Mouse (Mus musculus): ENCODE results near the gene Kcnma1. TPM values are rescaled to one million over a fixed set of nuclear protein-coding genes. Genes with fewer than 3 reads are reported as not detected.

Kcnma1 gene
- polyA plus RNA-seq, 1 experiment = 0.26 TPM

- Histone ChIP-seq H3K27me3 (ENCODE audit: control insufficient read depth, insufficient read depth, insufficient read length) (peaks cover 25% of the 10 kb centered on the region), H3K4me3 (no peak overlapping the region), H3K79me2 (ENCODE audit: control insufficient read depth, insufficient read depth) (no peaks in the 10 kb centered on the region), H3K36me3 (ENCODE audit: control insufficient read depth, insufficient read depth) (no peaks in the 10 kb centered on the region), H3ac (ENCODE audit: control insufficient read depth, insufficient read length) (no peak overlapping the region), H3K4me2 (ENCODE audit: low read depth) (no peak overlapping the region)
- no peak for TF ChIP-seq TCF3 (IDR thresholded peaks at IDR 0.05; ENCODE audit: insufficient read length, low read depth)
- no peak for TF ChIP-seq POLR2AphosphoS2 (IDR thresholded peaks at IDR 0.05; ENCODE audit: insufficient read length, low read depth)
Measured at GRCm38 (mm10) chr14:23982205-23982604, 32.1 kb downstream of the Kcnma1 start.

DNA sequence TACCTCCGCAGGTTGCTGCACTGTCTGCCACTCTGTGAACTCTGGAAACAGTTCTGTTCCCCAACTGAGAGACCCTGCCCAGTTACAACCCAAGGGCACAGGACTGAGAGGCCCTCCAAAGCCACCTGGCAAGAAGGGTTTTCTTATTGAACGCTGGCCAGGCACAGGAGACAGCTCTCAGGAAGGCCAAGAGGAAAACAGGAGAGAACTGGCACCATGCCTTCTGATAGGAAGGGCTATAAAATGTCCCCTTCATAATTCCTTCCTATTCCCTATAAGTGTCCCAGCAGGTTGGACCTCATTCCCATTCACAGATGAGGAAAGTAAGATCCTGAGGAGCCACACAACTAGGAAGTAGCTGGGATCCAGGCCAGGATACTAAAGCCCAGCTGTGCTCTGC is 39.6 kb downstream of the Kcnma1 start:
- TF ChIP-seq E2F4 (IDR thresholded peaks at IDR 0.05; ENCODE audit: insufficient read depth) = no peak
- no peak for TF ChIP-seq REST (IDR thresholded peaks at IDR 0.05; ENCODE audit: insufficient read depth, insufficient read length)
- no peak for TF ChIP-seq POLR2AphosphoS2 (IDR thresholded peaks at IDR 0.05; ENCODE audit: insufficient read length, low read depth)
- TF ChIP-seq CEBPB (IDR thresholded peaks at IDR 0.05; ENCODE audit: insufficient read depth, poor library complexity, severe bottlenecking) = no peak
- no peak for TF ChIP-seq TCF3 (IDR thresholded peaks at IDR 0.05; ENCODE audit: insufficient read length, low read depth)
- no peak for TF ChIP-seq MAX (IDR thresholded peaks at IDR 0.05; ENCODE audit: low read depth)
- no peak for TF ChIP-seq USF1 (IDR thresholded peaks at IDR 0.05; ENCODE audit: low read depth)
- no peak for TF ChIP-seq POLR2A (IDR thresholded peaks at IDR 0.05; ENCODE audit: insufficient read length, low read depth)
- TF ChIP-seq MYOG (IDR thresholded peaks at IDR 0.05; ENCODE audit: control insufficient read depth in 1 of 3, insufficient read depth in 1 of 3, insufficient read length in 2 of 3, low read depth in 2 of 3) = no peak
- TF ChIP-seq TCF12 (IDR thresholded peaks at IDR 0.05; ENCODE audit: insufficient read depth, poor library complexity, severe bottlenecking) = no peak
- no peak for TF ChIP-seq MYOD1 (IDR thresholded peaks at IDR 0.05; ENCODE audit: control insufficient read depth in 1 of 3, insufficient read length in 2 of 3, low read depth in 2 of 3)
- no peak for TF ChIP-seq SRF (IDR thresholded peaks at IDR 0.05; ENCODE audit: control insufficient read depth, insufficient read length, low read depth)

GRCm38 (mm10) chr14:23966471-23966870 is 47.8 kb downstream of the Kcnma1 start:
- TF ChIP-seq MYOG (IDR thresholded peaks at IDR 0.05; ENCODE audit: control insufficient read depth in 1 of 3, insufficient read depth in 1 of 3, insufficient read length in 2 of 3, low read depth in 2 of 3) = no peak
- TF ChIP-seq CEBPB (IDR thresholded peaks at IDR 0.05; ENCODE audit: insufficient read depth, poor library complexity, severe bottlenecking) = no peak
- TF ChIP-seq TCF12 (IDR thresholded peaks at IDR 0.05; ENCODE audit: insufficient read depth, poor library complexity, severe bottlenecking) = no peak
- TF ChIP-seq MYOD1 (IDR thresholded peaks at IDR 0.05; ENCODE audit: control insufficient read depth in 1 of 3, insufficient read length in 2 of 3, low read depth in 2 of 3) = no peak
- TF ChIP-seq E2F4 (IDR thresholded peaks at IDR 0.05; ENCODE audit: insufficient read depth) = no peak
- TF ChIP-seq POLR2A (IDR thresholded peaks at IDR 0.05; ENCODE audit: insufficient read length, low read depth) = no peak
- TF ChIP-seq SRF (IDR thresholded peaks at IDR 0.05; ENCODE audit: control insufficient read depth, insufficient read length, low read depth) = no peak
- no peak for TF ChIP-seq TCF3 (IDR thresholded peaks at IDR 0.05; ENCODE audit: insufficient read length, low read depth)
- no peak for TF ChIP-seq USF1 (IDR thresholded peaks at IDR 0.05; ENCODE audit: low read depth)
- TF ChIP-seq POLR2AphosphoS2 (IDR thresholded peaks at IDR 0.05; ENCODE audit: insufficient read length, low read depth) = no peak
- no peak for TF ChIP-seq MAX (IDR thresholded peaks at IDR 0.05; ENCODE audit: low read depth)
- TF ChIP-seq REST (IDR thresholded peaks at IDR 0.05; ENCODE audit: insufficient read depth, insufficient read length) = no peak
- no peak overlapping the region for H3K4me2 ChIP-seq (ENCODE audit: low read depth)
- H3K27me3 ChIP-seq (ENCODE audit: control insufficient read depth, insufficient read depth, insufficient read length) = no peaks in the 10 kb centered on the region

More for the DNA sequence above, 39.6 kb downstream of the Kcnma1 start:
- Histone ChIP-seq H3K79me2 (ENCODE audit: control insufficient read depth, insufficient read depth) (no peaks in the 10 kb centered on the region), H3ac (ENCODE audit: control insufficient read depth, insufficient read length) (no peak overlapping the region), H3K27me3 (ENCODE audit: control insufficient read depth, insufficient read depth, insufficient read length) (peaks cover 5% of the 10 kb centered on the region), H3K4me2 (ENCODE audit: low read depth) (no peak overlapping the region), H3K36me3 (ENCODE audit: control insufficient read depth, insufficient read depth) (no peaks in the 10 kb centered on the region), H3K4me3 (no peak overlapping the region)

DNA sequence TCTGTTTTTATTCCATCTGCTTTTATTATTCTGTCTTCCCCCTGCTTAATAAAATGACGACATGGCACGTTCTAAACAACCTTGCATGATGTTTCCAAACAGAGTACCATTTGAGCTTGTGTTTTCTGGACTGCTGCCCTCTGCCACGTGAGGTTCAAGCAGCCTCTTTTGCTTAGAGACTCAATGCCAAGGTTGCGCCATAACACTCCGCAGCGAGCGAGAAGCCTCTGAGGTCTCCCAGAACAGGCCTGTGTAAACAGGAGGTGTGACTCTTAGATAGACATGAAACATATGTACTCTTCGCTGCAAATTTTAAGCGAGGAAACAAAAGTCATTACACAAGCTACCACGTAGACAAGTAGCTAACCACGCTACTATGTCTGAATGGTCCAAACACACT is 55.2 kb downstream of the Kcnma1 start:
- no peak overlapping the region for H3K4me2 ChIP-seq (ENCODE audit: low read depth)
- H3K79me2 ChIP-seq (ENCODE audit: control insufficient read depth, insufficient read depth) = no peaks in the 10 kb centered on the region
- H3ac ChIP-seq (ENCODE audit: control insufficient read depth, insufficient read length) = no peak overlapping the region
- H3K27me3 ChIP-seq (ENCODE audit: control insufficient read depth, insufficient read depth, insufficient read length) = no peaks in the 10 kb centered on the region
- no peak overlapping the region for H3K4me3 ChIP-seq
- H3K36me3 ChIP-seq (ENCODE audit: control insufficient read depth, insufficient read depth) = no peaks in the 10 kb centered on the region
- TF ChIP-seq POLR2A (IDR thresholded peaks at IDR 0.05; ENCODE audit: insufficient read length, low read depth) (no peak), MAX (IDR thresholded peaks at IDR 0.05; ENCODE audit: low read depth) (no peak), CEBPB (IDR thresholded peaks at IDR 0.05; ENCODE audit: insufficient read depth, poor library complexity, severe bottlenecking) (no peak), E2F4 (IDR thresholded peaks at IDR 0.05; ENCODE audit: insufficient read depth) (no peak), MYOG (IDR thresholded peaks at IDR 0.05; ENCODE audit: control insufficient read depth in 1 of 3, insufficient read depth in 1 of 3, insufficient read length in 2 of 3, low read depth in 2 of 3) (no peak), POLR2AphosphoS2 (IDR thresholded peaks at IDR 0.05; ENCODE audit: insufficient read length, low read depth) (no peak), REST (IDR thresholded peaks at IDR 0.05; ENCODE audit: insufficient read depth, insufficient read length) (no peak), USF1 (IDR thresholded peaks at IDR 0.05; ENCODE audit: low read depth) (no peak), MYOD1 (IDR thresholded peaks at IDR 0.05; ENCODE audit: control insufficient read depth in 1 of 3, insufficient read length in 2 of 3, low read depth in 2 of 3) (no peak), TCF12 (IDR thresholded peaks at IDR 0.05; ENCODE audit: insufficient read depth, poor library complexity, severe bottlenecking) (no peak), SRF (IDR thresholded peaks at IDR 0.05; ENCODE audit: control insufficient read depth, insufficient read length, low read depth) (no peak), TCF3 (IDR thresholded peaks at IDR 0.05; ENCODE audit: insufficient read length, low read depth) (no peak)

More at GRCm38 (mm10) chr14:23966471-23966870, 47.8 kb downstream of the Kcnma1 start:
- Histone ChIP-seq H3K36me3 (ENCODE audit: control insufficient read depth, insufficient read depth) (no peaks in the 10 kb centered on the region), H3ac (ENCODE audit: control insufficient read depth, insufficient read length) (no peak overlapping the region), H3K79me2 (ENCODE audit: control insufficient read depth, insufficient read depth) (no peaks in the 10 kb centered on the region), H3K4me3 (no peak overlapping the region)

GRCm38 (mm10) chr14:23957270-23957669 is 57.0 kb downstream of the Kcnma1 start:
- Histone ChIP-seq H3K27me3 (ENCODE audit: control insufficient read depth, insufficient read depth, insufficient read length) (no peaks in the 10 kb centered on the region), H3K4me2 (ENCODE audit: low read depth) (no peak overlapping the region), H3K79me2 (ENCODE audit: control insufficient read depth, insufficient read depth) (no peaks in the 10 kb centered on the region), H3ac (ENCODE audit: control insufficient read depth, insufficient read length) (no peak overlapping the region), H3K36me3 (ENCODE audit: control insufficient read depth, insufficient read depth) (no peaks in the 10 kb centered on the region), H3K4me3 (no peak overlapping the region)
- TF ChIP-seq E2F4 (IDR thresholded peaks at IDR 0.05; ENCODE audit: insufficient read depth) (no peak), MYOD1 (IDR thresholded peaks at IDR 0.05; ENCODE audit: control insufficient read depth in 1 of 3, insufficient read length in 2 of 3, low read depth in 2 of 3) (no peak)
